Mouse (Mus musculus): ENCODE measurements around the gene Dennd1b. TPM values are rescaled to one million over a fixed set of nuclear protein-coding genes. Genes with fewer than 3 reads are reported as not detected.

Dennd1b gene
- polyA plus RNA-seq, 1 experiment = 6.2 TPM

GRCm38 (mm10) chr1:139174058-139174832, 211.0 kb downstream of the Dennd1b start:
- H3K4me3 ChIP-seq (replicated peaks; ENCODE audit: insufficient read depth, low read depth, low read length) = no peak overlapping the region
- no peak for DNase-seq
- TF ChIP-seq CTCF (IDR thresholded peaks at IDR 0.05; ENCODE audit: borderline replicate concordance, insufficient read depth, low read depth, low read length) = no peak
- TF ChIP-seq POLR2A (IDR thresholded peaks at IDR 0.05; ENCODE audit: borderline replicate concordance, insufficient read depth, low read length) = no peak
- H3K4me1 ChIP-seq (ENCODE audit: control insufficient read depth, insufficient read depth, low read length) = peaks cover 2% of the 10 kb centered on the region
- H3K27ac ChIP-seq (ENCODE audit: insufficient read depth, low read length) = no peak overlapping the region
- H3K27me3 ChIP-seq (ENCODE audit: control insufficient read depth, insufficient read depth, low read length) = no peaks in the 10 kb centered on the region
- 89% methylated on average over 3 of the region's 3 CpGs for WGBS

- Histone ChIP-seq H3K27ac (ENCODE audit: insufficient read depth, low read length) (no peak overlapping the region), H3K4me1 (ENCODE audit: control insufficient read depth, insufficient read depth, low read length) (no peaks in the 10 kb centered on the region), H3K4me3 (replicated peaks; ENCODE audit: insufficient read depth, low read depth, low read length) (no peak overlapping the region), H3K27me3 (ENCODE audit: control insufficient read depth, insufficient read depth, low read length) (no peaks in the 10 kb centered on the region)
- 41% methylated on average over 1 of the region's 1 CpGs for WGBS
- TF ChIP-seq POLR2A (IDR thresholded peaks at IDR 0.05; ENCODE audit: borderline replicate concordance, insufficient read depth, low read length) = no peak
- no peak for TF ChIP-seq CTCF (IDR thresholded peaks at IDR 0.05; ENCODE audit: borderline replicate concordance, insufficient read depth, low read depth, low read length)
- DNase-seq = no peak
Observed at GRCm38 (mm10) chr1:139179707-139180106, 216.5 kb downstream of the Dennd1b start.

- H3K4me1 ChIP-seq (ENCODE audit: control insufficient read depth, insufficient read depth, low read length) = no peaks in the 10 kb centered on the region
- H3K27me3 ChIP-seq (ENCODE audit: control insufficient read depth, insufficient read depth, low read length) = no peaks in the 10 kb centered on the region
- no peak for DNase-seq
- no peak for TF ChIP-seq CTCF (IDR thresholded peaks at IDR 0.05; ENCODE audit: borderline replicate concordance, insufficient read depth, low read depth, low read length)
- TF ChIP-seq POLR2A (IDR thresholded peaks at IDR 0.05; ENCODE audit: borderline replicate concordance, insufficient read depth, low read length) = no peak
- WGBS = 16% methylated on average over 6 of the region's 6 CpGs
- no peak overlapping the region for H3K27ac ChIP-seq (ENCODE audit: insufficient read depth, low read length)
- H3K4me3 ChIP-seq (replicated peaks; ENCODE audit: insufficient read depth, low read depth, low read length) = no peak overlapping the region
Observed at GRCm38 (mm10) chr1:139180481-139181149, 217.4 kb downstream of the Dennd1b start.

DNA sequence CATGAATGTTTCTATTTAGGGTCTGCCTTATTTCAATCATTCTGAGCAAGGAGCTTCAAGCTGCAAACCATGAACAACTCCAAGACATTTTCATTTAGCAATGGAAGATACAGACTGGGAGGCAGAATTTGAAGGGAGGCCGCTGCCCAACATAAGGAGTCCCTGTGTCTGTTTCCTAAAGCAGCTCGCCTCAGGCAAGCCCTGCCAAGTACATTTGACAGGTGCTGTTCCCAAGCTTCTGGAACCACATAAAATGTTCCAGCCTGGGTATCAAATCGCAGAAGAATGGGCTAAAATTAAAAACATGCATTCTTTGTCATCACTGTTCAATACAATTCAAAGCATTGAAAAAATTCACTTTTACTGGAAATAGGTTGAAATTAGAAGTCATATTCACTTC, 229.4 kb downstream of the Dennd1b start:
- DNase-seq = no peak
- no peak overlapping the region for H3K4me3 ChIP-seq (replicated peaks; ENCODE audit: insufficient read depth, low read depth, low read length)
- H3K27me3 ChIP-seq (ENCODE audit: control insufficient read depth, insufficient read depth, low read length) = no peaks in the 10 kb centered on the region
- no peak overlapping the region for H3K27ac ChIP-seq (ENCODE audit: insufficient read depth, low read length)
- no peaks in the 10 kb centered on the region for H3K4me1 ChIP-seq (ENCODE audit: control insufficient read depth, insufficient read depth, low read length)
- TF ChIP-seq POLR2A (IDR thresholded peaks at IDR 0.05; ENCODE audit: borderline replicate concordance, insufficient read depth, low read length) (no peak), CTCF (IDR thresholded peaks at IDR 0.05; ENCODE audit: borderline replicate concordance, insufficient read depth, low read depth, low read length) (no peak)
- WGBS = 21% methylated on average over 3 of the region's 3 CpGs

DNA sequence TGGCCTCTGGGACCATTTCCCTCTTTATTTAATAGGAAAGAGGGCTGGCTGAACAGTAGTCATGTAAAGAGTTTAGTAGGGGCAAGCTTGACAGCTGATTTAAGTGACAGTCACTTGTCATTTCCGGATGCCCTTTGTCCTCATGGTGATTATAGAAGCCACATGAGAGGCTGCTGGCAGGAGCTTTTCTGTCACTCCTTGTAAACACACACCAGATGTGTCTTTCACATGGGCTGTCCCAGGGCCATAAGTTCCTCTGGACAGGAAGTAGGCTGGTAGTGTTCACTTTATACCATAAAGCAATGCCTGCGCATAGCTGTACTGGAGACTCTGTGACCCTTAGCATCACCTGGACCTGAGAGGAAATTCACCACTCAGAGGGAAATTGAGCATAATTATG, 230.8 kb downstream of the Dennd1b start:
- Histone ChIP-seq H3K27ac (ENCODE audit: insufficient read depth, low read length) (no peak overlapping the region), H3K4me1 (ENCODE audit: control insufficient read depth, insufficient read depth, low read length) (no peaks in the 10 kb centered on the region), H3K27me3 (ENCODE audit: control insufficient read depth, insufficient read depth, low read length) (no peaks in the 10 kb centered on the region), H3K4me3 (replicated peaks; ENCODE audit: insufficient read depth, low read depth, low read length) (no peak overlapping the region)
- no peak for TF ChIP-seq CTCF (IDR thresholded peaks at IDR 0.05; ENCODE audit: borderline replicate concordance, insufficient read depth, low read depth, low read length)
- no peak for TF ChIP-seq POLR2A (IDR thresholded peaks at IDR 0.05; ENCODE audit: borderline replicate concordance, insufficient read depth, low read length)
- 85% methylated on average over 2 of the region's 2 CpGs for WGBS
- DNase-seq = no peak

- 35% methylated on average over 5 of the region's 5 CpGs for WGBS
- Histone ChIP-seq H3K4me3 (replicated peaks; ENCODE audit: insufficient read depth, low read depth, low read length) (no peak overlapping the region), H3K27ac (ENCODE audit: insufficient read depth, low read length) (no peak overlapping the region), H3K4me1 (ENCODE audit: control insufficient read depth, insufficient read depth, low read length) (no peaks in the 10 kb centered on the region), H3K27me3 (ENCODE audit: control insufficient read depth, insufficient read depth, low read length) (no peaks in the 10 kb centered on the region)
- DNase-seq = no peak
- TF ChIP-seq CTCF (IDR thresholded peaks at IDR 0.05; ENCODE audit: borderline replicate concordance, insufficient read depth, low read depth, low read length) = no peak
- no peak for TF ChIP-seq POLR2A (IDR thresholded peaks at IDR 0.05; ENCODE audit: borderline replicate concordance, insufficient read depth, low read length)
Observed at GRCm38 (mm10) chr1:139194428-139195028, 231.3 kb downstream of the Dennd1b start.

DNA sequence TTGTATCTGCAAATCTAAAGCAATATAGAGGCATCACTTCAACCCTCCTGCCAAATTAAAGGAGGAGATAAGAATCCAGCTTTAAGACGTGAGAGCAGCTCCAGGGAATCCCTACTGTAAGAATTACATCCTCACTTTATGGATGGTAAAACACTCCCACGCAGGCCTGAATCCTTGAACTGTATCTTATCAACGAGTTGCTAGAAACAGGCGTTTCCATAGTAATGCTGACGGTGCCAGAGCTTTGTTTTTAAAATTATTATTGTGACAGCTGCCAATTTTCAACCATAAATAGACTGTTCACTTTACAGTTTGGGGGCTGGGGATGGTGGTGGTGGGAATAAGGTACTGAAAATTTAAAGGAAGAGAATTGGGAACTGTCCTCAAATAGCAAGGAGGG, 239.8 kb downstream of the Dennd1b start:
- no peak overlapping the region for H3K27ac ChIP-seq (ENCODE audit: insufficient read depth, low read length)
- no peak for DNase-seq
- H3K4me1 ChIP-seq (ENCODE audit: control insufficient read depth, insufficient read depth, low read length) = no peaks in the 10 kb centered on the region
- H3K27me3 ChIP-seq (ENCODE audit: control insufficient read depth, insufficient read depth, low read length) = no peaks in the 10 kb centered on the region
- H3K4me3 ChIP-seq (replicated peaks; ENCODE audit: insufficient read depth, low read depth, low read length) = no peak overlapping the region
- 43% methylated on average over 5 of the region's 5 CpGs for WGBS
- TF ChIP-seq POLR2A (IDR thresholded peaks at IDR 0.05; ENCODE audit: borderline replicate concordance, insufficient read depth, low read length) = no peak
- no peak for TF ChIP-seq CTCF (IDR thresholded peaks at IDR 0.05; ENCODE audit: borderline replicate concordance, insufficient read depth, low read depth, low read length)
